Mouse (Mus musculus): ENCODE measurements at regions not wholly inside any gene's neighbourhood (a gene's known extent, or its start where the extent isn't known, plus 50 kb on each side); places are given as distances from the start of the nearest gene placed in this dataset.
A peak's percentile ranks its signal among the peaks of the same experiment; 100 is the strongest.

- DNase-seq = peak; percentile 17
Measured at GRCm38 (mm10) chr1:82066291-82066690, 166.6 kb upstream of the Gm9747 start.

GRCm38 (mm10) chr1:82068571-82068970 is 164.3 kb upstream of the Gm9747 start:
- DNase-seq = no peak

GRCm38 (mm10) chr1:82070181-82071109 is 162.5 kb upstream of the Gm9747 start:
- no peak for DNase-seq

GRCm38 (mm10) chr1:82089136-82089839 is 143.6 kb upstream of the Gm9747 start:
- peak; percentile 84 for DNase-seq

DNA sequence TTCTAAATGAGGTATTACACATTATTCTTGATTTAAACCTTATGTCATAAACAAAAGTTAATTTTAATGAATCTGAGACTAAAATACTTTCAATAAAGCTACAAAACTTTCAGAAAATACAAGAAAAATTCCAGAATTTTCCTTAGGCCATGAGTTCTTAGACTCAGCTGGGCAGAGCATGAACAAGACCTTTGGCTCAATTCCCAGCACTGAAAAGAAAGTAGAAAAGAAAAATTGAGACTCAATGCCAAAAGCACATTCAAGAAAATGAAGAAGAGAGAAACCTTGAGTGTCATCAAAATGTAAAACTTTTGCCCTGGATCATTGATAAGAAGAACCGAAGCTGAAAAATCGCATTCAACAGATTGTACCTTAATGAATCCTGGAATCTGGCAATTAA is 137.8 kb upstream of the Gm9747 start:
- no peak for DNase-seq

GRCm38 (mm10) chr1:82106756-82107155 is 126.2 kb upstream of the Gm9747 start:
- DNase-seq = no peak

GRCm38 (mm10) chr1:82110071-82110635 is 122.8 kb upstream of the Gm9747 start:
- DNase-seq = no peak

DNA sequence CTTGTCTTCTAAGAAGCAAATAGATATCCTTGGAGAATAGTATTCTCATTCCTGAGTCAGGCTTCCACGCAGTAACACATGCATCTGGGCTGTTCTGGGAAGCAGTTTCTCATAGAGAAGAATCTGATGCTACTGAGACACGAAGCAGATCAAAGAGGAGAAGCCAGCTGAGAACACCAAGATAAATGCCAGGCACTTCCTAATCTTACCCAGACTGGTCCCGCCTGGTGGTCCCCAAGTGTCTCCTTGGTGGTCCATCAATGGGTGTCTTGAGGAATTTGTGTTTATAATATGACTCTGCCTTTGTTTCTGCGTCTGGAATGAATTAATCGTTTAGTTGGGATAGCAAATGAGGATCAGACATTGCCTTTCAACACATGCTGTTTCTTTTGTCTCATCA is 120.5 kb upstream of the Gm9747 start:
- no peak for DNase-seq

- peak; percentile 30 for DNase-seq
Measured at GRCm38 (mm10) chr1:82124503-82124902, 108.4 kb upstream of the Gm9747 start.

- no peak for DNase-seq
Measured at GRCm38 (mm10) chr1:82129700-82130275, 103.1 kb upstream of the Gm9747 start.

- DNase-seq = no peak
Measured at GRCm38 (mm10) chr1:82132536-82132935, 100.4 kb upstream of the Gm9747 start.

GRCm38 (mm10) chr1:82134938-82135337 is 98.0 kb upstream of the Gm9747 start:
- no peak for DNase-seq

DNA sequence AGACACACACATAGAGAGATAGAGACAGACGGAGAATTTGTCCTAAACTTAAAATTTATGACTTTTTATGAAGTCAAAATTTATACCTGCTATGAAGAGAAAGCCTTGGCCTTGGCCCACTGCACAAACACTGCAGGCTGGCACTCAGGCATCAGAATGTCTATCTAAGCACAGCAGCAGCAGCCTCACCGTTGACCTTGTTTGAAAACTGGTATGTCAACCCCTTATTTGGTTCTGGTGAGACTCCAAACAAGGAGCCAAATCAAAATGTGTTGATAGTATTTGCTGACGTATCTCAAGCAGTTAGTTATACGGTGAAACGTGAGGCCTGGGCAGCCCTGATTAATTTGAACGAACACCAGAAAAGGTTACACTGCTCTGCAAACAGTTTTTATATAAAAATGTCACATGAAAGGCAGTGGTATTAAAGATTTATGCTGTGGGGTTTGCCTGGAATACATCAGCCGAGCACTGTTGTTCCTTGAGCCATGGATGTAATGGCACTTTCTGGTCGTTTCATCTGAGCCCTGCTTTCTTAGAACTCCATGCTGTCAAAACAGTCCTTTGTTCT is 97.1 kb upstream of the Gm9747 start:
- DNase-seq = peak; percentile 61

DNA sequence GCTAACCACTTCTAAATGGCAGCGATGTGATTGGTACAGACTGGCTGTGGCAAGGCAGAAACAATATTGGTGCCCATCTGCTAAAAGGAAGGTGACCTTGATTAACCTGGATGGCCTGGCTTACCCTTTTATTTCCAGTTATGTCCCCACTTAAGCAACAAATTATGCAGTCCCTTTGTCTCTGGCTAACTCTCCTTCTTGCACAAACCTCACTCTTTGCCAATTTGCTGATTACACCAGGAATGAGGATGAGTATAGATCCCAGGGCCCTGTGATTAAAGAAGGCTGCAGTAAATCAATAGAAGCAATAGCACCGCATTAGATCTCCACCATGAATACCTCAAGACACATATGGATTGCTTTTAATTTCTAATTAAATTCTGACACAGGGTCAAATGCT is 87.7 kb upstream of the Gm9747 start:
- peak; percentile 27 for DNase-seq

GRCm38 (mm10) chr1:82150219-82151128 is 82.4 kb upstream of the Gm9747 start:
- peak; percentile 74 for DNase-seq

- no peak for DNase-seq
Measured at GRCm38 (mm10) chr1:82155961-82156360, 77.0 kb upstream of the Gm9747 start.

DNA sequence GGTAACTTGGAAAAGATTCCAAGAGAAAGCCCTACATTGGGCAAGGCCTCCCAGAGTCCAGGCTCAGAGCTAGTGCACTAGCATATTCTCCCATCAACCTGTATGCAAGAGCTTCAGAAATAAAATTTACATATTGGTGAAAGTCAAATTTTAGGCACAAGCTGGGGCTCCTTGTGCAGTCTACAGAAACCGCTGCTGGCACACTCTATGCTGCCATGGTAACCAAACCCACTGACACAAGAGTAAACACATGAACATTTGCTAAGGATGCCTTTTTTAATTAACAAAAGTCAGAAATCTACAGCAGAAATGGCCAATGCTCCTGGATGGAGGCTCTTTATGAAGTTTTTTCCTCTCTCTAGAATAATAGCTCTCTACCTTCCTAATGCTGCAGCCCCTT is 75.9 kb upstream of the Gm9747 start:
- no peak for DNase-seq

DNA sequence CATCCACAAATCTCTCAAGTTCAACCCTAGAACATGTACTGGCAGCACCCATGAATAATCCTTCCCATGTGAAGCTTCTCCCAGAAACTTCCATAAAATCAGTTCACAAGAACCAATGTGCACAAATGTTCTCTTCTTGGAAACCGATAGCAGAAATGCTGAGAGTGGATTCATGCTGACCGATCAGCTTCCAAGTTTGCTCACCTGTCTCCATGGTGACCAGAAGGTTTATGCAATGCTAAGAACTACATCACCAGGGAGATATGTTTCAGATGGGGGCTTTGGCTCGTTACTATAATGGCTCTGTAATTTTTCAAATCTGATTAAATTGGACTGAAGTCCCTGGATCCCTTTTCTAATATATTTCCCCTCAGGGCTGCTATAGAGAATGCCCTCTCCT is 74.4 kb upstream of the Gm9747 start:
- no peak for DNase-seq

DNA sequence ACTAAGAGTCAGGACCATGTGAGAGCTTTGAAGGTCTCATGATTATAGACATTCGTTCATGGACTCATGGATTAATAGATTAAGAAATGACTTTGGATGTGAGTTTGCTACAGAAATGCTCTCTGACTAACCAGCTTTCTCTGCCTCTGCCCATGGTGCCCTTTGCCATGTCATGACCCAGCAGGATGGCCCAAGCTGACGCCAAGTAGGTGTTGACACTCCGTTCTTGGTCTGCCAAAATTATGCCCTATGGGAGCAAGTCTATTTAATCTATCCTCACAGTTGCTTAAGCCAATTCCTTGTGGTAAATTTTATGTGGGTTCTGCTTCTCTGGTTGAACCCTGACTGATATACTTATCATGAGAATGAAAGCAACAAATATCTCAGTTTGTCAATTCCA is 73.7 kb upstream of the Gm9747 start:
- peak; percentile 39 for DNase-seq

DNA sequence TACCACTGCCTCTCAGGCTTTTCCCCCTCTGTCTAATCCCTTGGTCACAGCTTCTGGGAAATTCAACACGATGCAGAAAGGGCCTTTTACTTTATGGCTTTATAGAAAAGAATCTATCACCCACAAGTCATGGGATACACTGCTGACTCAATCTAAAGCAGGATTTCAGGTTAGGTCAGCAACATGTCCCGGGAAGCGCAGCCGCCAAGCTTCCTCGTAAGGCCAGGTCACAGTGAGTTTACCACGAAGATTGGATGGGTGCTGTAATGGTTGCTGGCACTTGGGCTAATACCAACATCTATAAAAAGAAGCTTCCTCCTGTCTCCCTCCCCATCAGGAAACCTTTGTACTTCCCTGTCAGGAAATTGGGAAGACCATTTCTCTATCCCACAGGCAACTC is 70.0 kb upstream of the Gm9747 start:
- DNase-seq = no peak

- DNase-seq = no peak
Measured at GRCm38 (mm10) chr1:82168158-82168557, 64.8 kb upstream of the Gm9747 start.
